Mouse (Mus musculus) bone marrow macrophage, adult 2 months (primary cell): Measurements from ENCODE around the gene Qdpr.

Experiments used
- CTCF ChIP-seq: IDR thresholded peaks from 2 replicates; pipeline ENCODE4 v1.5.1; 2012; ENCODE audit warnings: low read depth, mild to moderate bottlenecking, low read length, moderate library complexity
- POLR2A ChIP-seq: IDR thresholded peaks from 2 replicates; pipeline ENCODE4 v1.6.1; 2012; ENCODE audit warnings: mild to moderate bottlenecking, low read depth, low read length, borderline replicate concordance

DNA sequence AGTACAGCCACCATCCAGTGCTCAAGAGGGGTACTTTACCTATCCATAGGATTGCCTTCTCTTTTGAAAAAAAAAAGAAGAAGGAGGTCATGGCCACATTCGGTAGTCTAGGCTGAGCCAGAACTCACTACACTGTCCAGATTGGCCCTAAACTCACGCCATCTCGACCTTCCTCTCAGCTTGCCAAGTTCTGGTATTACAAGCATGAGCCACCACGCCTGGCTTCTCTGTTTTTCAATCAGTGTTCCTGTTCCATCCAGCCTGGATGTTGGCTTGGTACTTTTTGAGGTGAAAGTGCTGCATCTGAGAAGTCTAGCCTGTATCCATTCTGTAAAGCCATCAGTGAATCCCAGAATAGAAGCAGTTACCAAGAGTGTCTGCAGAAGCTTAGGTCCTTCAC is 46.4 kb upstream of the Qdpr start:
- TF ChIP-seq CTCF (no peak), POLR2A (no peak)
